Mouse (Mus musculus) inflammation-experienced regulatory T-cells, adult 16 weeks (primary cell): ENCODE measurements around the gene Sema6b. TPM values are rescaled to one million over a fixed set of nuclear protein-coding genes. Genes with fewer than 3 reads are reported as not detected.

ENCODE experiments used
- polyA plus RNA-seq: library from polyadenylated mRNA; unstranded; fragments of 100-300 nt; shearing (Covaris generic); gene quantifications from one replicate; pipeline ENCODE4 v1.2.1, GENCODE M21; 2017

Gene Sema6b
- not detected for polyA plus RNA-seq

GRCm38 (mm10) chr17:56139858-56140595 lies at the start of gene Sema6b:
TSS of gene Sema6b (minus strand) at chr17:56140343.

GRCm38 (mm10) chr17:56183658-56184103 lies 43.5 kb upstream of the Sema6b start, which contains the start of gene Mydgf:
TSS of gene Mydgf (minus strand) at chr17:56183920.

DNA sequence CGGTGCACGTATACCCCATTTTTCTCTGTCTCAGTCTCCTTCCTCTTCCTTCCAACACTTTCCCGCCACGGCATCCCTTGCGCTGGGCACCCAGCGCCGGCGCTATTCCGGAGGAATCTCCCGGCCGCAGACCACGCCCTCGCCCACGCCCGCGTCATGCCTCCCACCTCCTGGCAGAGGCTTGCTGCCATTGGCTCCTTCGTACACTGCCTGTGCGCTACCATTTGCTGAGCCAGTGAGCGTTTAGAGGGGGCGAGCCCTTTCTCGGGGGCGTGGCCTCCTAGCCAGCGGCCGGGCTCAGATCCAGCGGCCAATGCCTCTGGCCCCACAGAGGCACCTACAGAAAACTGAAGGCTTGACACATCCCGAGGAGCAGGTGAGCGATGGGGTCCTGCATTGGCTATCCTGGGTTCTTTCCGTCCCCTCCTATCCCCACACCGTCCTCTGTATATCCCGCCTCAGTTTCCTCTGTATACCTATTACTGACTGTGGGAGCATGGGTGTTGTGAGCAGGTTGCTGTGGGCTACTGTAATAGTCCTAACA lies 22.2 kb upstream of the Sema6b start, which contains the start of gene Tnfaip8l1:
Tnfaip8l1 (plus strand) TSS at position 247 of the 544 bp plus-strand sequence.

DNA sequence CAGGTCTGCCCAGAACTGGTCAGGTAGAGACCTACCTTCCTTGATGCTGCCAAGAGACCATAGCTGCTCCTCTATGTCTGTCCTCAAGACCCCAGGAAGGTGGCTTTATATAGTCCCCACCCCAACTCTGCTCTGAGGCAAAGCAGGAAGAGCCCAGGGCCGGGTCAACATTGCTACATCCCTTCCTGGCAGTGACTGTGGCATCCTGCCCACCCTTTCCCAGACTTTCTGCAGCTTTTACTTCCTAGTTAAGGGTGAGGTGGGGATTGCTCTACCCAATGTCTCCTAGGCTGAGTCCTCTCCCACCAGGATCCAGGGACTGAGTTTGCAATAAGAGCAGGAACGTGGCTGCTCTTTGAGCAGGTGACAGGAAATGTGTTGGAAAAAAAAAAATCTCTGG lies 18.3 kb downstream of the Sema6b start, which contains the start of gene Lrg1:
Lrg1 (minus strand) TSS at position 176 of the 400 bp plus-strand sequence.

GRCm38 (mm10) chr17:56117251-56117710 lies 22.9 kb downstream of the Sema6b start, which contains the start of gene Plin5:
TSS of gene Plin5 (minus strand) at chr17:56117596.

DNA sequence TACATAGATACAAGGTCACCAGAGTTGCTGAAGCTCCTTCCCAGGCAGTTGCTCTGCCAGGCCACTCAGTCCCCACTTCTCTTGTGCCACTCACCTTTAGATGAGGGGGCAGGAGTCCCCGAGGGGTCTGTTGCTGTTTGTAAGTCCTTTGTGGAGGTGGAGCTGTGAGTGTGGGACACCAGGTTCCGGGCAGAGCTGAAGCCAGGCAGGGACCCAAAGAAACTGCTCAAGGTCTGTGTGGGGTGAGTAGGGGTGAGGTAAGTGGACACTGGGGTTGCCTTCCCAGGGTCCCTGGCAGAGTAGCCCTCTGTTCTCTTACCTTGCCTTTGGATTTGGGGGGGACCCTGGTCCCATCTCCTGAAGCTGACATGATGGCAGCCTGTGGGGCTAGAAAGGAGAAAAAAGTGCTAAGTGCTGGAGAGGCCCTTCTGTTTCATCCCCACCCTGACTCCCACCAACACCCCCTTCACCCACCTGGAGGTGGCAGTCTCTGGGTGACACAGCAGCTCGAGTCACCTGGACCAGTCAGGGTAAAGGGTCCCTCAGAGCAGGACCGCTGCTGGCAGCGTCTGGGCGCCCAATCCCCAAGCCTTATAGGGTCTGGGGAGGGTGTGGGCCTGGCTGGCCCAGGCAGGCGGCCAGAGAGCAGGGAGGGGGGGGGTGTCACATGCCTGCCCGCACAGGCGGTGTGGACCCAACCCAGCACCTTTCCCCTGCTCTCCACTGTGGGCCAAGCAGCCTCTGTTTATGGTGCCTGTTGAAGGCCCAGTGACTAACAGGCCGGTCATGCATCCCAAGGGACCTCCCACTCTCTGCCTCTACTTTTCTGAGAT lies 30.7 kb downstream of the Sema6b start, which contains the start of gene Plin4:
Plin4 (minus strand) TSS at position 585 of the 833 bp plus-strand sequence.

DNA sequence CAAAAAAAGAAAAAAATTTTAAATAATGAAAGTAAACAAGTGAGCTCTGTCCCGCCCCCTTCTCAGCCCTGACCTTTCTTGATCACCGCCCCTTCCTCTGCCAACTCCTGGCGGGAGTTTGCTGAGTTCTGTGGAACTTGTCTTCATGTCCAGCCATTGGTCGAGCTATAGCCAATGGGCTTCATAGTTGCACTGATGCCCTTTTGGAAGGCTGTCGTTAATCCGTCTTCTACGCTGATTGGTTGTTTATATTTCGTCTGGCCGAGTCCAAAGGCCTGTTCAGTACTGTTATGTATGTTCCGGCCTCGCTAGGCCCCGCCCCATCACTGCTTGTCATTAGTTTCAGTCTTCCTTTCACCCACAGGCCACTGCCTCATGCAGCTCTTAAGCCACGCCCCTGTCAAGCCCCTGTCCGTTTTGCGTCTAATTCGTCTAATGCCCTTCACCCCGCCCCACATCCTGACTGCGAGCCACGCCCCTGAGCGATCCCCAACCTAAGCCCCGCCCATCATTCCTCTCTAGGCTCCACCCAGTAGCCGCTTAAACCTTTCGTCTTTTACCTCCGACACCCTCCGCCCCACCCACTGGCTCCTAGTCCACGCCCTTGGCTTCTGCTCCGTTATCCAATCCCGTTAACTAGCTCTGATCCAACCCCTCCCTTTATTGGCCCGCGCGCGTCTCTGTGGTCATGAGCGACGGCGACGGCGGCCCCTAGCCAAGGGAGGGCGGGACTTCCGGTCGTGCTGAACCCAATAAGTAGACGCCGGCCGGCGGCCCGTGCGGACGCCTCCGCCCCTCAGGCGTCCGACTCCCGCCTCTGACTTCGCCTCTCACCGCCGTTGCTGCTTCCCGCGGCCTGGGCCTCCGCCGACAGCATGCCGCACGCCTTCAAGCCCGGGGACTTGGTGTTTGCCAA lies 61.0 kb downstream of the Sema6b start, which contains the start of gene Hdgfl2:
Hdgfl2 (plus strand) TSS at position 755 of the 916 bp plus-strand sequence.

GRCm38 (mm10) chr17:56074827-56075208 lies 65.3 kb downstream of the Sema6b start, which contains the start of gene Ubxn6:
TSS of gene Ubxn6 (minus strand) at chr17:56075028.

Other genes starting within 250 kb of the Sema6b start
- 35.2 TPM for gene Zfp959, start 248.2 kb downstream of the Sema6b start, polyA plus RNA-seq
- gene Zfp119b, start 190.8 kb downstream of the Sema6b start, polyA plus RNA-seq: 15.8 TPM
- 71.8 TPM for gene Ebi3, start 187.7 kb downstream of the Sema6b start, polyA plus RNA-seq
- gene Yju2, start 181.2 kb downstream of the Sema6b start, polyA plus RNA-seq: 38.5 TPM
- not detected for gene Shd, start 169.9 kb downstream of the Sema6b start, polyA plus RNA-seq
- gene Fsd1, start 153.8 kb downstream of the Sema6b start, polyA plus RNA-seq: not detected
- gene Stap2, start 134.8 kb downstream of the Sema6b start, polyA plus RNA-seq: 0.45 TPM
- 50.2 TPM for gene Mpnd, start 134.6 kb downstream of the Sema6b start, polyA plus RNA-seq
- gene Sh3gl1, start 103.7 kb downstream of the Sema6b start, polyA plus RNA-seq: 199 TPM
- gene Chaf1a, start 99.9 kb downstream of the Sema6b start, polyA plus RNA-seq: 0.71 TPM
- gene Ubxn6, start 65.3 kb downstream of the Sema6b start, polyA plus RNA-seq: 88.2 TPM
- gene Hdgfl2, start 60.7 kb downstream of the Sema6b start, polyA plus RNA-seq: 160 TPM
- gene Plin4, start 30.5 kb downstream of the Sema6b start, polyA plus RNA-seq: not detected
- not detected for gene Plin5, start 22.7 kb downstream of the Sema6b start, polyA plus RNA-seq
- not detected for gene Lrg1, start 18.3 kb downstream of the Sema6b start, polyA plus RNA-seq
- 35.0 TPM for gene Tnfaip8l1, start 22.1 kb upstream of the Sema6b start, polyA plus RNA-seq
- 61.5 TPM for gene Mydgf, start 43.6 kb upstream of the Sema6b start, polyA plus RNA-seq
- 45.3 TPM for gene Dpp9, start 78.6 kb upstream of the Sema6b start, polyA plus RNA-seq
- gene Fem1a, start 116.5 kb upstream of the Sema6b start, polyA plus RNA-seq: 5.0 TPM
- gene Ticam1, start 136.4 kb upstream of the Sema6b start, polyA plus RNA-seq: 9.2 TPM
- 45.8 TPM for gene Plin3, start 152.5 kb upstream of the Sema6b start, polyA plus RNA-seq
- gene Arrdc5, start 159.9 kb upstream of the Sema6b start, polyA plus RNA-seq: not detected
- 25.5 TPM for gene Uhrf1, start 163.0 kb upstream of the Sema6b start, polyA plus RNA-seq
- gene Kdm4b, start 185.7 kb upstream of the Sema6b start, polyA plus RNA-seq: 17.8 TPM